In the genomic region with DNA sequence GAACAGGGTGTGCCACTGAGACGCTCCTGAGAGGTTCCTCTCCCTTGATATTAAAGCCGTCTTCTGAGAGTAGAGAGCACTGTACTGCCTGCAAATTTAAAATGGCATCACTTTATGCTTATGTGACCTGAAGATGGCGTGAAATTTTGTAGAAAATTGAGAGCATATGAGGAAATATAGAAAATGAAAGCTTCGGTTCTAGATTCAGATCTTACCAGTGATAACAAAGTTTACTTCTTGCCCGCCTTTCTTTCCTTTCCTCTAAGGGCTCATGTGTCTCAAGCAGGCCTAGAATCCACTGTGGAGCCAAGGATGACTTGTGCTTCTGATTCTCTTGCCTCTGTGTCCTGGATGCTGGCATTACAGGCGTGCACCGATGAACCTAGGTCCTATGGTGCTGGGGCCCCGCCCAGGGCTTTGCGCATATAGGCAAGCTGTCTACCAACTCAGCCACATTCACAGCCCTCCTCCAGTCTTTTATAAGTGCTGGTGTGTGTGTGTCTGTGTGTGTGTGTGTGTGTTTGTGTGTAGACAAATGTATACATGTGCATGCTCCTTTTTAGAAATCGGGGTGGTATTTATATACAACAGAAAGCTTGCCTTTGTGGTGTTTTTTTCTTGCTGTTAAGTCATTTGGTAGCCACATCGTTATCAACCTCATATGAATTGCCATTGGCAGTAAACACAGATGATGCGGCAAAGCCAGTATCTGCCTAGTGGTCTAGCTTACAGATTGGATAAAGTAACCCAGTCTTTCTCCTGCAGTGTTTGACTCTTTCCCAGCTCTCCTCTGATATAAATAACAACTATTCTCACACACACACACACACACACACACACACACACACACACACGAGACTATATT, we compare ENCODE assay signal across 20 mouse cellular contexts.
DNase-seq lines count a peak whose midpoint lies in the region; ATAC-seq lines count a peak whose summit lies in the region.
"Had no signal": no experiment of that assay in that cellular context is flagged by ENCODE, and none has a peak within 500 bp of the region (broad histone marks: within the 10 kb centered on the region; RNA-seq: fewer than 3 reads in every experiment).

No protein-coding gene starts in this region.

- ATAC-seq in neural tube, embryonic 13.5 days (ENCODE audit: low read depth): no peak
- ATAC-seq in activated CD4-positive, CD25-positive, alpha-beta regulatory T cell, adult 4 months: peak; percentile 66
- ATAC-seq in erythroid progenitor cell, adult 5-6 weeks (replicated peaks; ENCODE audit: low FRiP score, poor library complexity, severe bottlenecking): peak; percentile 69
- ATAC-seq: forebrain, embryonic 16.5 days had no signal

- 0 out of 2 replicates have a peak overlapping the region, but pooled peaks have one; percentile 13 for H3K27ac ChIP-seq in neural tube, embryonic 13.5 days (replicated peaks)
- H3K27ac ChIP-seq: kidney, embryonic 15.5 days; limb, embryonic 15.5 days; liver, embryonic 15.5 days; lung, embryonic 15.5 days; stomach, embryonic 15.5 days had no signal

- H3K36me3 ChIP-seq in neural tube, embryonic 13.5 days: 0 out of 2 replicates have a peak, but pooled peaks cover 6% of the 10 kb centered on the region
- H3K36me3 ChIP-seq: kidney, embryonic 15.5 days; limb, embryonic 15.5 days; liver, embryonic 15.5 days; lung, embryonic 15.5 days; stomach, embryonic 15.5 days had no signal

- H3K9ac ChIP-seq in neural tube, embryonic 13.5 days: no peak overlapping the region
- H3K9ac ChIP-seq: heart, embryonic 12.5 days; kidney, embryonic 15.5 days; limb, embryonic 15.5 days; liver, embryonic 15.5 days; lung, embryonic 15.5 days; stomach, embryonic 15.5 days had no signal

- H3K9me3 ChIP-seq in neural tube, embryonic 13.5 days: no peaks in the 10 kb centered on the region
- H3K9me3 ChIP-seq: heart, embryonic 12.5 days; kidney, embryonic 15.5 days; limb, embryonic 15.5 days; liver, embryonic 15.5 days; lung, embryonic 15.5 days; stomach, embryonic 15.5 days had no signal

- WGBS in neural tube, embryonic 13.5 days: 87% methylated on average over 13 of the region's 13 CpGs

- H3K4me2 ChIP-seq in neural tube, embryonic 13.5 days: no peak overlapping the region
- H3K4me2 ChIP-seq: heart, embryonic 12.5 days; kidney, embryonic 15.5 days; limb, embryonic 15.5 days; liver, embryonic 15.5 days; lung, embryonic 15.5 days; stomach, embryonic 15.5 days had no signal

- no peaks in the 10 kb centered on the region for H3K27me3 ChIP-seq in neural tube, embryonic 13.5 days
- H3K27me3 ChIP-seq: heart, embryonic 12.5 days; kidney, embryonic 15.5 days; limb, embryonic 15.5 days; liver, embryonic 15.5 days; lung, embryonic 15.5 days; stomach, embryonic 15.5 days had no signal

- H3K4me1 ChIP-seq in neural tube, embryonic 13.5 days (replicated peaks): peaks cover 39% of the 10 kb centered on the region; the same call in 1 of the 2 replicates
- H3K4me1 ChIP-seq: lung, embryonic 15.5 days had no signal

- DNase-seq in neural tube, embryonic 10.5 days (ENCODE audit: extremely low spot score, low spot score): no peak
- no peak for DNase-seq in gastrocnemius, postnatal 10 days
- no peak for DNase-seq in layer of hippocampus, adult 9-11 months
- no peak for DNase-seq in urinary bladder, adult 18-20 months (ENCODE audit: low spot score in 2 of 2)
- DNase-seq: gastrocnemius, postnatal 14 days; heart, adult 18-20 months; heart, postnatal 14 days; kidney, adult 11 months; lung, postnatal 36 days; thymus, postnatal 25 days had no signal

- no peak overlapping the region for H3K4me3 ChIP-seq in neural tube, embryonic 13.5 days
- H3K4me3 ChIP-seq: heart, embryonic 12.5 days; kidney, embryonic 15.5 days; limb, embryonic 15.5 days; liver, embryonic 15.5 days; lung, embryonic 15.5 days; stomach, embryonic 15.5 days had no signal
